Mouse (Mus musculus) E14TG2a.4 (cell line): ENCODE measurements at regions not wholly inside any gene's neighbourhood (a gene's known extent, or its start where the extent isn't known, plus 50 kb on each side); places are given as distances from the start of the nearest gene placed in this dataset.

Source experiments
- CTCF ChIP-seq: conservative IDR thresholded peaks from 2 replicates; pipeline ENCODE4 v1.5.1; 2014; ENCODE audit warnings: low read length
- POU5F1 ChIP-seq: IDR thresholded peaks from 2 replicates; pipeline ENCODE4 v1.6.1; 2014; ENCODE audit warnings: low read length, borderline replicate concordance

GRCm38 (mm10) chr16:70244205-70244756 lies 69.5 kb upstream of the Gbe1 start:
- TF ChIP-seq CTCF (no peak), POU5F1 (no peak)
